Mouse (Mus musculus): ENCODE results near the gene Acta2. TPM values are rescaled to one million over a fixed set of nuclear protein-coding genes. Genes with fewer than 3 reads are reported as not detected.

The Acta2 gene
- polyA plus RNA-seq, 1 experiment from 2014 or later, result 66.9 TPM

- peaks cover 26% of the 10 kb centered on the region for H3K4me1 ChIP-seq
- no peak overlapping the region for H3K4me2 ChIP-seq
- no peaks in the 10 kb centered on the region for H3K36me3 ChIP-seq
- H3K9ac ChIP-seq, result no peak overlapping the region
- no peak overlapping the region for H3K27ac ChIP-seq
- 100% methylated on average over 1 of the region's 1 CpGs for WGBS
- no peaks in the 10 kb centered on the region for H3K27me3 ChIP-seq
- ATAC-seq (ENCODE audit: insufficient number of reproducible peaks, insufficient read depth, low FRiP score, low TSS enrichment, low read depth), result no peak
- H3K9me3 ChIP-seq, result no peaks in the 10 kb centered on the region
- H3K4me3 ChIP-seq, result no peak overlapping the region
Observed at GRCm38 (mm10) chr19:34198066-34198465, 57.3 kb downstream of the Acta2 start.

DNA sequence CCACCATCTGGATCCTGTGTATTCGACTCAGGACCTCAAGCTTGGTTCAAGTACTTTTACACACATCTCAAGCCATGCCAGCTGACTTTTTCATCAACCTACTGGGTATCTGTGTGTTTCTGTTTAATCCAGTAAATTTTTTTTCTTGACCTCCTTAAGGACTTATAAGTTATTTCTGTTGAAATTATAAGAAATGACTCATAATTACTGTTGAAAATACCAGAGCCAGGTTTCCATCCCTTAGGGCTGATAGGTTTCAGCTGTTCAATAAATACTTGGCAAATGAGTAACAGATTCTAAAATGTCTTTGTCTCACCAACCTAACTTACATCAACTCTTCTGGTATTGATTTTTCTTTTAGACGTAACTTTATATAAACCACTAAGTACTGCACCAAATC is 60.4 kb downstream of the Acta2 start:
- no peak overlapping the region for H3K4me3 ChIP-seq
- ATAC-seq (ENCODE audit: insufficient number of reproducible peaks, insufficient read depth, low FRiP score, low TSS enrichment, low read depth), result no peak
- 21% methylated on average over 2 of the region's 2 CpGs for WGBS
- H3K9ac ChIP-seq, result no peak overlapping the region
- peak overlapping the region; percentile 87; the same call in 1 of the 2 replicates for H3K4me2 ChIP-seq
- peaks cover 8% of the 10 kb centered on the region for H3K27me3 ChIP-seq
- H3K9me3 ChIP-seq, result no peaks in the 10 kb centered on the region
- H3K4me1 ChIP-seq, result peaks cover 31% of the 10 kb centered on the region
- no peak overlapping the region for H3K27ac ChIP-seq
- H3K36me3 ChIP-seq, result no peaks in the 10 kb centered on the region

DNA sequence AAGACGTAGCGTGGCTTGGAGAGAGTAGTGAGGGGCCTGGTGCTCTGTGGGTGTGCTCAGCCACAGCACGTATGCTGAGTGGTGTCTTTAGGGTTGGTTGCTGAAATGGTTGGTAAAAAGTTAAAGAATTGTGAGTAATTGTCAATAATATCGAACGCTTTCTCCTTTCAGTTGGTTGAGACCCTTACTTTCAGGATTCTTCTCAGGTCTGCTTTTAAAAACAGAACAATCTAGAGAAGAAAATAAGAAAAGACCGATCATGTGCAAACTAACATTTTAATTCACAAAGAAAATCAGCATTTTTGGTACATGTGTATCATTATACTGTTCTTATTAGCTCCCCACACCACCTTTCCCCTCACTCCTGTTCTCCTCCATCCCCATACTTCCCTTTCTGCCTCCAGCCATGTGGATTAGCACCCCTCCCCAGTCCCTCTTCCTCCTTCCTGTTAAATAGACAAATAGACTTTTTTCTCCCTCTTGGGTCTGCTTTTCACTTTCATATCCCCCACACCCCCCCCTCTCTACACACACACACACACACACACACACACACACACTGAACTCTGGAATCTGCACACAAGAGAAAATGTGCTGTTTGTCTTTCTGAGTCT is 61.2 kb downstream of the Acta2 start:
- no peak for ATAC-seq (ENCODE audit: insufficient number of reproducible peaks, insufficient read depth, low FRiP score, low TSS enrichment, low read depth)
- Histone ChIP-seq H3K27me3 (peaks cover 10% of the 10 kb centered on the region), H3K4me3 (peak overlapping the region; percentile 66), H3K9ac (no peak overlapping the region), H3K4me2 (peak overlapping the region; percentile 87), H3K9me3 (no peaks in the 10 kb centered on the region), H3K4me1 (peaks cover 31% of the 10 kb centered on the region), H3K27ac (no peak overlapping the region), H3K36me3 (no peaks in the 10 kb centered on the region)
- 61% methylated on average over 6 of the region's 6 CpGs for WGBS

GRCm38 (mm10) chr19:34193683-34194082 is 61.7 kb downstream of the Acta2 start:
- no peak overlapping the region for H3K27ac ChIP-seq
- H3K36me3 ChIP-seq, result no peaks in the 10 kb centered on the region
- peak overlapping the region; percentile 66 for H3K4me3 ChIP-seq
- no peak overlapping the region for H3K9ac ChIP-seq
- peaks cover 10% of the 10 kb centered on the region for H3K27me3 ChIP-seq
- peak overlapping the region; percentile 87 for H3K4me2 ChIP-seq
- peaks cover 31% of the 10 kb centered on the region for H3K4me1 ChIP-seq
- no peak for ATAC-seq (ENCODE audit: insufficient number of reproducible peaks, insufficient read depth, low FRiP score, low TSS enrichment, low read depth)
- H3K9me3 ChIP-seq, result no peaks in the 10 kb centered on the region
- WGBS, result 26% methylated on average over 9 of the region's 9 CpGs

DNA sequence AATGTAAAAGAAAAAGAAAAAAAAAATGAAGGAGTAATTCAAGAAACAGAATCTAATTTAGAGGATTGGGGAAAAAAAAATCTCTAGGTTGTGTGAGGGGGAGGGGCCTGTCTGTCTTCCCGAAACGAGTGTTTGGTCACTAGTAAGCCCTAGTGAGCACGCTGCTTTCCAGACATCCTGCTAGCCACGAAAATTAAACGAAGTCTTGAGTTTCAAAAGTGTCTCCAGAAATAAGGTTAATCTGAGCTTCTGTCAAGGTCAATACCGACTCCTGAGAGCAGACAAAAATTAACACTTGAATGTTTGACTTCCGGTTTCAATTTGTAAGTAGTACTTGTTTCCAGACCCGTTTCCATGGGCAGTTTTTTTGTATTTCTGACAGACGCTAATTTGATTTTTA is 62.2 kb downstream of the Acta2 start:
- Histone ChIP-seq H3K4me1 (peaks cover 31% of the 10 kb centered on the region), H3K27me3 (peaks cover 10% of the 10 kb centered on the region), H3K9me3 (no peaks in the 10 kb centered on the region), H3K27ac (no peak overlapping the region), H3K36me3 (no peaks in the 10 kb centered on the region), H3K4me3 (peak overlapping the region; percentile 66), H3K9ac (peak overlapping the region; percentile 79; the same call in 1 of the 2 replicates), H3K4me2 (peak overlapping the region; percentile 87)
- WGBS, result 4% methylated on average over 9 of the region's 9 CpGs
- no peak for ATAC-seq (ENCODE audit: insufficient number of reproducible peaks, insufficient read depth, low FRiP score, low TSS enrichment, low read depth)

DNA sequence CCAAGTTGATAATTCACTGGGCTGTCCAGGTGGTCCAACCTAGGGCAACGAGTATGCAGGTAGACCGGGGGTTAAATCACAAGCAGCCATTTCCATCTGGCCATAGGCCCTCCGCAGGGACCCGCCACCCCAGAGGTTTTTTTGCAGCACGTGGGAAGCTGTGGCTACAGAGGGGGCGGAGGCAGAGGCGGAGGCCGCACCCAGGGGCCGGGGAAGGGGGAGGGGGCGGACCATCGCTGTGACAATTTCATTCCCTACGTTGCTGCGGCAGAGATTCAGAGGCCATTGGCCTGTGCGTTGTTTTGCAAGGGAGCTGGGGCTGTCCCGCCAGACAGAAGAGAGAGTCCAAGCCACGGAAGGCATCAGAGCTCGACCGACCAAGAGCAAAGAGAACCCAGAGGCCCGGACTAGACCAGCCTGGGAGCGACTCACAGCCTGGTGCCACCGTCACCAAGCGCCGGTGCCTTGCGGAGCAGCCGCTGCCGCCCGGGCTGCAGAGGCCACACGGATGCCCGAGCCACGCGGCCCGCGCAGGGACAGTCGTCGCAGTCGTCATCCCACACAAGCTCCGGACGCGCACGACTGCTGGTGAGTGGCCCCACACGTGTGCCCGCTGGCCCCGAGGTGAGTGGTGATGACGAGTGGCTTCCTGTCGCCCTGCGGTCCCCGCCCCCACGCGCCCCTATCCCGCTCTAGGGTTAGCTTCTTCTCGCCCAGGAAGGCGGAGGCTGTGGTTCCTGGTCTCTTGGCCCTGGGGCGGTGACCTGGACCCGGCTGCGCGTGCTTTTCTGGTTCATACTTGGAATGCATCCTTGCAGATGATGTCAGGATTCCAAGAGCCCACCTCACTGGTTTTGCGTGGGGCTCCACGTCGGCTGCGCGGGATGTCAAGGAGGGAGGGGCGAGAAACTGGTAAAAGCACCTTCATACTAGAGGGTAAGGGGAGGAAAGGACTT is 63.1 kb downstream of the Acta2 start, which contains the start of gene Stambpl1:
TSS of gene Stambpl1 (plus strand) at position 222 of the 956 bp plus-strand sequence.
- Histone ChIP-seq H3K4me2 (peak within 1 kb of the TSS; percentile 87), H3K9me3 (no peaks in the 10 kb centered on the region), H3K9ac (peak within 1 kb of the TSS; percentile 79), H3K27ac (peak within 1 kb of the TSS; percentile 71), H3K4me1 (peaks cover 27% of the 10 kb centered on the region), H3K36me3 (no peaks in the 10 kb centered on the region), H3K4me3 (peak within 1 kb of the TSS; percentile 66), H3K27me3 (peaks cover 16% of the 10 kb centered on the region)
- WGBS, result under 1% methylated on average over 62 of the region's 62 CpGs
- peak; percentile 73 for ATAC-seq (ENCODE audit: insufficient number of reproducible peaks, insufficient read depth, low FRiP score, low TSS enrichment, low read depth)

DNA sequence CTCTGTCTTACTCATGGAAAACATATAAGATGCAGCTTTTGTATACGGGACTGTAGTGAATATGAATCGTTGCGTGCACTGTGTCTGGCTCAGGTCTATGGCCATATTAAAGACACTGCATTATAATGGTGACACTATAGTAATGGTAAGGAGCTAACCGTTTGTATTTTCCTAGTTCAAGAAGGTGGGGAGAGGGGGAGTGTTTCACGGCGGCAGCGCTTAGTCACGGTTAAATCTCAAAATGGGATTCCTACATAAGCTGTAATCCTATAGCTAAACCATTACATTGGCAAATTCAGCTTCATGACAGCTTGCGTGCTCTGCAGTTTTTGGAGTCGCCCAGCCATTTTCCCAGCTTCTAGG is 63.8 kb downstream of the Acta2 start:
- no peak overlapping the region; the same call in 1 of the 2 replicates for H3K9ac ChIP-seq
- H3K4me3 ChIP-seq, result peak overlapping the region; percentile 66
- 12% methylated on average over 10 of the region's 10 CpGs for WGBS
- peak; percentile 12; the same call in 1 of the 2 replicates for ATAC-seq (ENCODE audit: insufficient number of reproducible peaks, insufficient read depth, low FRiP score, low TSS enrichment, low read depth)
- peaks cover 16% of the 10 kb centered on the region for H3K27me3 ChIP-seq
- H3K4me2 ChIP-seq, result peak overlapping the region; percentile 87
- H3K4me1 ChIP-seq, result peaks cover 27% of the 10 kb centered on the region
- 0 out of 2 replicates have a peak overlapping the region, but pooled peaks have one; percentile 71 for H3K27ac ChIP-seq
- H3K36me3 ChIP-seq, result no peaks in the 10 kb centered on the region
- no peaks in the 10 kb centered on the region for H3K9me3 ChIP-seq

Other genes starting within 250 kb of the Acta2 start
- gene Lipk, start 247.3 kb downstream of the Acta2 start, polyA plus RNA-seq (2015; fragmentation: Nextera tagmentation; extraction: Ambion mirVana), result 0.21 and 0.25 TPM in 2 replicates
- not detected in 2 replicates for gene Lipn, start 188.2 kb downstream of the Acta2 start, polyA plus RNA-seq (2015; fragmentation: Nextera tagmentation; extraction: Ambion mirVana)
- gene Lipm, start 154.7 kb downstream of the Acta2 start, polyA plus RNA-seq (2015; fragmentation: Nextera tagmentation; extraction: Ambion mirVana), result 3.4 and 3.8 TPM in 2 replicates
- gene Ankrd22, start 89.5 kb downstream of the Acta2 start, polyA plus RNA-seq (2015; fragmentation: Nextera tagmentation; extraction: Ambion mirVana), result 2.8 and 3.9 TPM in 2 replicates
- gene Stambpl1, start 63.4 kb downstream of the Acta2 start, polyA plus RNA-seq (2015; fragmentation: Nextera tagmentation; extraction: Ambion mirVana), result 13.2 and 13.7 TPM in 2 replicates
- gene Fas, start 35.1 kb upstream of the Acta2 start, polyA plus RNA-seq (2015; fragmentation: Nextera tagmentation; extraction: Ambion mirVana), result 5.6 and 6.2 TPM in 2 replicates
- 7.3 and 9.3 TPM in 2 replicates for gene Ch25h, start 219.6 kb upstream of the Acta2 start, polyA plus RNA-seq (2015; fragmentation: Nextera tagmentation; extraction: Ambion mirVana)

Measured in embryonic facial prominence, embryonic 13.5 days (tissue).